Mouse (Mus musculus) CH12F3 (cell line): Measurements from ENCODE around the gene Bcl7b.

ENCODE experiments used
- in situ Hi-C: fragments of 300-500 bp; cut with MboI; formaldehyde crosslinking; loops from 2 replicates; pipeline ENCODE4 v1.14.3; 2020; ENCODE audit warnings: low sequenced_read_pairs

Bcl7b gene

DNA sequence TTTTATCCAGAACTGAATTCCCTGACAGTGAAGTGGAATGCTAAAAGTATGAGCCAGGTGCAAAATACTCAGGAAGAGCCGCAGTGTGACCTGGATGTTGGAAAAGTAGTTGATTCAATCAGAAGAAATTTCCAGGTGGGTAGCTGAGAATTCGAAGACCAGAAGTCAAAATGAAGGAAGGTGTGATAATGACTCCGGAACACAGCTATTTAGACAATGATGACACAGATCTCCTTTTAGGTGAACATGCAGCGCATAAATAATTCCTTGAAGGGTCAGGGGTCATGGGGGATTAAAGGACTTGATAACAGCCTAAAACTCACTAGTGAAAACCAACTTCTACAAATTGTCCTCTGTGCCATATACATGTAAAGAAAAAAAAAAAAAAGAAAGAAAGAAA is 614 bp upstream of the Bcl7b start:
- in situ Hi-C loops, result no loop called here

- in situ Hi-C loops, result no loop called here
Observed at GRCm38 (mm10) chr5:135169479-135169878, 1.4 kb downstream of the Bcl7b start.

DNA sequence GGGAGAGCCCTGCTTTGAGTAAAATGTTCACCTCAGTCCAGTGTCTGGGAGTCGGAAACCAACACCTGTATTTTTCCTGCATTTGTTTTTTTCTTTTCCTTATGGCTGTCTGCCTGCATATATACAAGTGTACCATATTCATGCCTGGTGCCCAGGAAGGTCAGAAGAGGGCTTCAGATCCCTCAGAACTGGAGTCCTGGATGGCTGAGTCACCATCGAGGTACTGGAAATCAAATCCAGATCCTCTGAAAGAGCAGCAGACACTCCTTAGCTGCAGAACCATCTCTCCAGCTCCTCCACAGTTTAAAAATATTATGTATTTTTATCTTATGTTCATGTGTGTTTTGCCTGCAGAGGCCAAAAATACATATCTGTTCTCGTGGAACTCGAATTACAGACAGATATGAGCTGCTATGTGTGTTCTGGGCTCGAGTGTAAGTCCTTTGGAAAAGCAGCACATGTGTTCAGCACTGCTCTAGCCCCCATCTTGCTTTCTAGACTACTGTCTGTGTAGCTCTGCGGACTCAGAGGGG is 3.7 kb downstream of the Bcl7b start:
- in situ Hi-C loops, result no loop called here

- in situ Hi-C loops, result no loop called here
Observed at GRCm38 (mm10) chr5:135172986-135173385, 4.9 kb downstream of the Bcl7b start.

DNA sequence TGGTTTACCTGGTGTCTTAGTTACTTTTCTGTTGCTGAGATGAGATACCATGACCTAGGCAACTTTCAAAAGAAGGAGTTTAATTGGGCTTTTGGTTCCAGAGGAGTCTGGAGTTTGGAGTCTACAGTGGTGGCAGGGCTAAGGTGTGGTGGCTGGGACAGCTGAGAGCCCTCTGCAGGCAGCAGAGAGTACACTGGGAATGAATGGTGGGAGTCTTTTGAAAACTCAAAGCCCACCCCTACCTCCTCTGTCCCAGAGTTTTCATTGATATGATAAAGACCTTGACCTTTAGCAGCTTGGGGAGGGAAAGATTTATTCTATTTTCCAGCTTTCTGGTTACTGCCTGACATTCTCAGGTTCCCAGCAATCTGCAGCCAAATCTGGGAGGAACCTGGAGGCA is 7.0 kb downstream of the Bcl7b start:
- in situ Hi-C loops, result no loop called here

DNA sequence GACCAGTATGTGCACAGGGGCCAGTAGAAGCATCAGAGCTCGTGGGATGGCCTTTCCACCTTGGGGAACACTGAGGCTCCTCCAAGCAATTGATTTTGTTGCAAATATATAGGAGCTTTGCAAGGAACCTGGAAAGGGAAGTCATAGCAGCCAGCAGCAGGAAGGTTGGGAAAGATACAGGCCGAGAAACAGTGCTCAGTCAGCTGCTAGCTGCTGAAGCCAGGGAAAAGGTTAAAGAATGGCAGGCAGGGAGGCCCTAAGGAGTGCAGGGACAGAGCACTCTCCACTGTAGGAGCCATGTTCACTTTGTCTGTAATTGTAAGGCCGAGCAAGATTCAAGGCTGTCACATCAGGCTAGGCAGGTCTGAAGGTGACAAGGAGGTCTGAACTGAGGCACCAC is 10.4 kb downstream of the Bcl7b start:
- in situ Hi-C loops, result no loop called here

- in situ Hi-C loops, result no loop called here
Observed at GRCm38 (mm10) chr5:135178996-135179395, 10.9 kb downstream of the Bcl7b start.

DNA sequence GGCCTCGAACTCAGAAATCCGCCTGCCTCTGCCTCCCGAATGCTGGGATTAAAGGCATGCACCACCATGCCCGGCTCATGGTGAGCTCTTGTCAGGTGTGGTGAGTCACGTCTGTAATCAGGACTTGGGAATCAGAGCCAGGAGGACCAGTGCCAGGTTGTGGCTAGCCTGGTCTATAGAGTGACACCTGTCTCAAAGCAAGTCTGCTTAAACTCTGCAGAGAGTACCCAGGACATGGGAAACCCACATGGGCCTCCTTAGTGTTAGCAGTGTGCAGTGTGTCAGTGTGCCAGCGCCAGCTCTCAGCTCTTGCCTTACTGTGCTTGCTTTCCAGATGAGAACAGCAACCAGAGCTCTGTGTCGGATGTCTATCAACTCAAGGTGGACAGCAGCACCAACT is 11.5 kb downstream of the Bcl7b start:
- in situ Hi-C loops, result no loop called here

GRCm38 (mm10) chr5:135180796-135181195 is 12.7 kb downstream of the Bcl7b start:
- in situ Hi-C loops, result no loop called here

DNA sequence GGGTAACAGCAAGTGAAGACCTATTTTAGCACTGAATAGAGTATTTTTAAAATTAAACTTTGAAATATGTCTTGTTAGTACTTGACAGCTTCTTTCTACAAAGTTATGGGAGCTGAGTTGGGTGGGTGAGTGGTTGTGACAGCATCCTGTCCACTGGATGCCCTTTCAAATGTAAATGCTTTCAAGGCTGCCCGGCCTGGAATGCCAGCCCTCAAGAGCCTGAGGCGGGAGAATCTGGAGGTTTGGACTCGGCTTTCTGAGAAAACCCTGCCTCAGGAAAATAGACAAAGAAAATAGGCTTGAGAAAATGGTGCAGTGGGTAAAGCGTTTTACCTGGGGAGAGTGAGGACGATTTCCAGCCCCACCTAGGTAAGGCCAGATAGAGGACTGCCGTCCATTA is 13.7 kb downstream of the Bcl7b start:
- in situ Hi-C loops, result no loop called here

DNA sequence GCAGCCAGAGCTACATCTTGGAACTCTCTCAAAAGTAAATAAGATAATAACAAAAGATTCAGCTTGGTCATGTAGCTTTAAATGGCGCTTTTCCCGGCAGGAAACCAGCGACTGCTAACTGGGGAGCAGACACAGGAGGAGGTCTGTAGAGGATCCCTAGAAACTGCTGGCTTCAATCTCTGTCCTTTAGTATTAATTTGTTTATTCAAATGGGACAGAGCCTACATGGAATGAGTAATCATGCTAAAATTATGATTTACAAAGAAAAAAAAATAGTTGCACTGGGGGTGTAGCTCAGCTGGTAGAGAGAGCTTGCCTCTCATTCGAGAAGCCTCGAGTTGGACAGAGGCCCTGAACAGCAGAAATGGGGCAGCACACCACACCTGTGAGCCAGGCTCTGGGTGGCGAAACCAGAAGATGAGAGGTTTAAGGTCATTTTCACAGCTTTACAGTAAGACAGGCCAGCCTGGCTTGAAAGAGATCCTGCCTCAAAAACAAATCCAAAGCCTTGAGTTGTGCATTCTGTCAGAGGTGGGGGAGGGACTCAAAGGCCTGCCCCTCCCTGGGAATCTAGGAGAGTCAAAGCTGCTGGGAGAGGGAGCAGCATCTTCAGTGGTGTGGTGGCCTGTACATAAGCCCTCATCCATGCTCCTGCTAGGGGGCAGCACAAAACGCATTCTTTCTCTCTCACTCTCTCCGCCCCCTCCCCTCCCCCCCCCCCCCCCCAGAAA is 15.2 kb downstream of the Bcl7b start:
- in situ Hi-C loops, result no loop called here

DNA sequence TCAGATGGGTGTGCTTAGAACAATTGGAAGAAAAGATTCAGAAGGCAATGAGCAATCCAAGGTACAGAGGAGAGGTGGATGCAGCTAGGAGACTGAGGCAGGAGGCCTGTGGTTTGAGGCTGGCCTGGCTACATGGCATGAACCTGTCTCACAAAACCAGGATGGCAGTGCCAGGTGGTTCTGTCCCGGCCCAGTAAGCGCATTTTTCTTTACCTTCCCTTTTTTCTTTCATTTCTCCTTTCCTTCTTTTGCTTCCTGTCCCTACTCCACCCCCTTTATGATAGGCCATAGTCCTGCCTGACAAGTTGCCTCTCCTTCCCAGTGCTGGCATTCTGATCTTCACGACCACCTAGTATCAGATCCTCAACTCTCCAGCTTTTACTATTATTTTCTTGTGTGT is 16.9 kb downstream of the Bcl7b start:
- in situ Hi-C loops, result no loop called here

DNA sequence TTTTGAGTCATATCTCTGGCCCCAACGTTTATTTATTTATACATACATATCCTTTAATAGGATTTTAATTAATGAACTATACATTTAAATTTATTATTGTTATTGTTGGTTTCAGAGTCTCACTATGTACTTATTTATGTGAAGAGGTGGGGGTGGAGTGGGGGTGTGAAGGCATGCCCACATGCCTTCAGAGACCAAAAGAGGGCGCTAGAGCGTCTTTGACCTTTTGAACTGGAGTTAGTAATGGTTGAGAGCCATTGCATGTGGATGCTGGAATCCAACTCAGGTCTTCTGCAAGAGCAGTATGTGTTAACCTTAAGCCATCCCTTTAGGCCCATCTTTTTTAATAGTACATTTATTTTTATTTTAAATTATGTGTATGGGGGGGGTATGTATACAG is 17.5 kb downstream of the Bcl7b start:
- in situ Hi-C loops, result no loop called here

GRCm38 (mm10) chr5:135186231-135186620 is 18.1 kb downstream of the Bcl7b start:
- in situ Hi-C loops, result no loop called here

- in situ Hi-C loops, result no loop called here
Observed at GRCm38 (mm10) chr5:135186621-135187348, 18.7 kb downstream of the Bcl7b start, which contains the start of gene Baz1b. TSS of gene Baz1b (plus strand) at chr5:135187264.

DNA sequence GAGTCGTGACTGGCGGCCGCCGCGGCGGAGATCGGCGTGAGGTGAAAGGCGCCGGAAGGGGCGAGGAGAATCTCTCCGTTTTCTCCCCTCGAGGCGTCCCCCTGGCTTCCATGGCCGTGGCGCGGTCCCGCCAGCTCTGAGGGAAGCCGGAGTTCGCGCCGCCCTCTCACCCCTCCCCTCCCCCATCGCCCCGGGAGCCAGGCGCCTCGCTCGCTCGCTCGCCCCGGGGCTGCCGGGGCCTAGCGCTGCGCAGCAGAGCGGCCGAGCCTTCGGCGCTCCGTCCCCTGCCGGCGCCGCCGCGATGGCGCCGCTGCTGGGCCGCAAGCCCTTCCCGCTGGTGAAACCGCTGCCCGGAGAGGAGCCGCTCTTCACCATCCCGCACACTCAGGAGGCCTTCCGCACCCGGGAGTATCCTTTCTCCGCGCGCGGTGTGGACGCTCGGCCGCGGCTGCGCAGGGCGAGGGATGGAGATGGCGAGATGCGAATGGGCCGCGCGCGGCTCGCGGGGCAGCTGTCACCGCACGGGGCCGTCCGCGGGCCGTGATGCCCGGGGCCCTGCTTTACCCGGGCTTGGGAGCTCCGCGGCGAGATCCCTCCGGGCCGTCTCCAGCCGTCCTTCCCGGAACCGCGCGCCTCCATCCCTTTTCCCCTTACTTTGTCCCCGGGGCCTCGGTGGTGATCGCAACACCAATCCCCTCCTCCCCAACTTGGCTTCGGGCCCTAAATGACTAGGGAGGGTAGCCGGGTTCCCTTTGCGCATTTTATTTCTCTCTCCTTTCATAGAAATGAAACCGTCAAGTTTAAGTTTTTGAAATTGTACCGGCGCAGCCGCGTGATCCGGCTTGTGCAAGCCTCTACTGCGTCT is 19.5 kb downstream of the Bcl7b start:
- in situ Hi-C loops, result no loop called here

DNA sequence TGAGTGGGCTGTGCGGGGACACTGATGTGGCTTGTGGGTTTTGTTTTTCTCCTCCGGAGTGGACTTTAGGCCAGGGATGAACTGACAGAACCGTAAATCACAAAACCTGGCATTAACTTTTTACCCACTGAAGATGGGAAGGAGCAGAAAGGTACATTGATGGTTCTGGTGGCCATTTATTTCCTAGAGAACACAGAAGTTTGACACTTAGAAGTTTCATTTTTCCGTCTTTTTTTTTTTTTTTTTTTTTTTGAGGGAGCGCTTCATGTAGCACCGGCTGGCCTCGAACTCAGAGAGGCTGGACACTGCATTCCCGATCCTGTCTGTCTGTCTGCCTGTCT is 20.1 kb downstream of the Bcl7b start:
- in situ Hi-C loops, result no loop called here

DNA sequence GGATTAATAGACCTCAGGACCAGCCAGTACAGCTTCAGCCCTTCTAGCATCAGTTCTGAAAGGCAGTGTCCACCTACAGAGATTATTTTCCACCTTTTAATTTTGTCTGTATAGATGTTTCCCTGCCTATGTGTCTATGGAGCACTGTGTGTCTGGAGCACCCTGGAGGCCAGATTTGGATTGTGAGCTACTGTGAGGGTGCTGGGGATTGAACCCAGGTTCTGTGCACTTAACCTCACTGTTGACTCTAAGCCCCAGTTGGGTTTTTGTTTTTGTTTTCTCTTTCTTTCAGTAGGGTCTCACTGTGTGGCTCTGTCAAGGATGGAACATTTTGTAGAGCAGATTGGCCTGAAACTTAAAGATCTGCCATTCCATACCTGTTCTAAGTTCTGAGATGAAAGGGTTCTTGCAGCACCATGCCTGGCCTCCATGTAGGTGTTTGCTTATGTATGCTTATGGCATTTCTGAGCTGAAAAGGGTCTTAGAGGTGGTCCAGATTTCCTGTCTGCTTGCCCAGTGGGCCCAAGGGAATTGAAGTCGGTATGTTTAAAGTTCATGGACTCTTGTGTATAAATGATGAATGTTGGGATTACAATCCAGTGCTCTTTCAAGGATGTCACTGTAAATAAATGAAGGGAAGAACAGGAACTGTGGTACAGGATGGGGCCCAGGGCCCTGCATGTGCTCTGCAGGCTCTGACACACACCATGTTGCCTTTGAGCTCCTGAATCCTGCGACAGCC is 21.4 kb downstream of the Bcl7b start:
- in situ Hi-C loops, result no loop called here

DNA sequence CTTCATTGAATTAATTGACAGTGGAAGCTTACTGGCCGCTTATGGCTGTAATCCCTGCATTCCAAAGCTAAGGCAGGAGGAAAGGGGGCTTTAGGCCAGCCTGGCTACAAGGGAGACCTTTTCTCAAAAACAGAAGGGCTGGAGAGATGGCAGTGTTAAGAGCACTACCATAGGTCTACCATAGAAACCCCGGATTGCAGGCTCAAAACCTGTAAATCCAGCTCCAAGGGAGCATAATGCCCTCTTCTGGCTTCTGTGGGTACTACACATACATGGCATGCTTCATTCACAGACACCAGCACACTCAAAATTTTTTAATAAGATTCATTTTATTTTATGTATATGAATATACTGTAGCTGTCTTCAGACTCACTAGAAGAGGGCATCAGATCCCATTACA is 23.5 kb downstream of the Bcl7b start:
- in situ Hi-C loops, result no loop called here

- in situ Hi-C loops, result no loop called here
Observed at GRCm38 (mm10) chr5:135192431-135192830, 24.3 kb downstream of the Bcl7b start.

GRCm38 (mm10) chr5:135196367-135196766 is 28.3 kb downstream of the Bcl7b start:
- in situ Hi-C loops, result no loop called here
